Mouse (Mus musculus) spleen, adult 18-20 months (tissue): Measurements from ENCODE around the gene Pde7b.

Experiments
- DNase-seq, 2 experiments: peaks; one replicate each; pipeline ENCODE4 v3.0.0; 2022; ENCODE audit warnings: mixed read lengths in 2 of 2

Pde7b gene

GRCm38 (mm10) chr10:20486461-20487253, 238.2 kb downstream of the Pde7b start:
- DNase-seq: no peak

GRCm38 (mm10) chr10:20485816-20486215, 239.1 kb downstream of the Pde7b start:
- no peak for DNase-seq

DNA sequence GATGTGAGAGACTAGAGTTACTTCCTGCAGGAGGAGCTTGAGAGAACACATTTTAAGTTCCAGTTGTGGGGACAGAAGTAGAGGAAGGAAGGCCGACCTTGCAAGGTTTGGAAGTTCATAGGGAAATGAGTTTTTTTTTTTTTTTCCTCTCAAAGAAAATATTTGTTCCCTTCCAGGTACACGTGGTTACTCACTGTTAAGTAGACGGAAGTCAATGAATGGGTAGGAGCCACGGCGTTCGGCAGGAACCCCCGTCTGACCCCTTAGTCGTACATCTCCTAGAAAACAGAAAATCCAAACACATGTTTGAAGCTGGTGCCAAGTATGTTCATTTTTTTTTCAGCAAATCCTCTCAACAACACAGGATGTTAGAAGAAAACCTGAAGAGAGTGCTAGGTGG, 245.4 kb downstream of the Pde7b start:
- DNase-seq: no peak

DNA sequence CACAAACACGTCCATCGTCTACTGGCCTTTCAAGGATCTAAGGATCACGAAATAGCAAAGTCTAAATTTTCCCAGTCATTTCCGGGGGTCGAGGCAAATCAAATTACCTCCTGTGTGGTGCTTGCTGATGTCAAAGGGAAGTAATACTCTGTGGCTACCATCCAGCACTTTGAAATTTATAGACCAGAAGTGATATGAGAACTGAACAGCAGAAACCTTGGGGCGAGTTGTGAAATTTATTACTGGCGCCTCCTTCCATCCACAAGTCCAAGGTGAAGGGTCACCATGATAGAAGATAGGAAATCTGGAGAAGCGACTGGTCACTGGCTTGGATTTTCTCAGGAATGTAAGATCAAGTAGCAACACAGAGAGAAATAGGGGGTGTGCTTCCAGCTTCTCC, 246.4 kb downstream of the Pde7b start:
- DNase-seq: no peak

GRCm38 (mm10) chr10:20474831-20475230, 250.0 kb downstream of the Pde7b start:
- DNase-seq: no peak

DNA sequence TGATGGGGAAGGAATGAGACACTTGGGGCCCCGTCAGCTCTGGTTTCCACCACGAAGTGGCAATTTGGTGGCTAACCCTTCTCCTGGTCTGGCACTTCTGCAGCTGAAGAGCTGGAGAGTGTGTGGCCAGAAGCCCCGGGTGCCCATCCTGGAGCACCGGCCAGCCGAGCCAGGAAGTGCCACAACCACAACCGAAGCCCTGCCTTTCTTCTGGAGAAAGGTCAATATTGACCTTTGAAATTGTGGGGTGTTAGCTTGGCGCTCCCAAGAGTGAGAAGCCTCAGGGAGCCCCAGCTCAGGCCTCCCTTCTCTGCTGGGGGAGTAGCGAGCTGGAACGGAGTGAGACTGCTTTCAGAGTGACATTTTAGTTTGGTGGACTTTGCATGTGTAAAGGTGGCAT, 250.8 kb downstream of the Pde7b start:
- no peak for DNase-seq

GRCm38 (mm10) chr10:20473505-20473904, 251.4 kb downstream of the Pde7b start:
- DNase-seq: no peak

- DNase-seq: no peak
These were observed 252.9 kb downstream of the Pde7b start for GRCm38 (mm10) chr10:20472007-20472406.

DNA sequence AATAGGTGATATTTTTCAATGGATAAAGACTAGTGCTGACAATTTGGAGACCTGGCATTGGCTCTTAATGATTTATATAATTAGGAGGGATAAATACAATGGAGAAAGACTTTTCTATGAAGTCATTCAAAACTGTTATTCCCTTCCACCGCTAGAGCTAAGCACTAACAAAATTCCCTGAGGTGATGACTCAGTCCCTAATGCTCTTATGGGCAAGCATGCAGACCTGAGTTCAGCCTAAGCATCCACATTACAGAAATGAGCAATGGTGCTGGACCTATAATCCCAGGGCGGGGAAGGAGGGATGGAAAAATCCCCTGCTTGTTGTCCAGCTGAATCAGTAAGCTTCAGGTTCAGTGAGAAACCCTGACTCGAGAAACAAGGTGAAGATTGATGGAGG, 260.2 kb downstream of the Pde7b start:
- DNase-seq: no peak

GRCm38 (mm10) chr10:20463941-20464340, 260.9 kb downstream of the Pde7b start:
- DNase-seq: no peak

- no peak for DNase-seq
These were observed 262.3 kb downstream of the Pde7b start for GRCm38 (mm10) chr10:20462596-20462995.

GRCm38 (mm10) chr10:20459657-20460350, 265.1 kb downstream of the Pde7b start:
- DNase-seq: no peak

- no peak for DNase-seq
These were observed 265.7 kb downstream of the Pde7b start for GRCm38 (mm10) chr10:20459160-20459559.

DNA sequence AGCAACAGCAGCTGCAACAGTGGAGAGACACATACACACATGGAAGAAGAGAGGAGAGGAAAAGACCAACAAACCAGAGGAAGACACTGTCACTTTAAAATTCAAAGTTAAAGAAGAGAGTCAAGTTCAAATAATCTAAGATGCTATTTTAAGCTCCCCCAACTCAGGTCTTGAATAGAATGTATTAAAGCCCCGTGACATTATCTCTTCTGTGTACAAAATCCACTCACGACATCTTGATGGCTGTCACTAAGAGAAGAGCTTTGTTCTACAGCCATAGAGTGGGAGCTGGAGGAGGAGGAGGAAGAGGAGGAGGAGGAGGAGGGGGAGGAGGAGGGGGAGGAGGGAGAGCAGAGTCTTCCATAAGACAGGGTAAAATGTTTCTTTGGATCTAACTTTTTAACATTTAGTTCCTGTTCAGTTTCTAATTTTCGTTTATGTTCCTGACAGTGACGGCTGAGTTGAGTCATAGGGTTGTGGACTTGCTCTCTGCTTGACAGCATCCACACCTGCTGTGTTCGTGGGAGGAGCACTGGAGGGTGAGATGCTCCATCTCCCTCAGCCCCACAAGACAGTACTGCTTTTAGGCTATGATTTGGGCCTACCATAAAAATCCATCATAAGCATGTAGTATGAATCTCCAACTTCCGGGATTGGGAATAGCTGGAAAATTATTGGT, 270.4 kb downstream of the Pde7b start:
- DNase-seq: no peak

- no peak for DNase-seq
These were observed 287.4 kb downstream of the Pde7b start for GRCm38 (mm10) chr10:20437428-20437827.

DNA sequence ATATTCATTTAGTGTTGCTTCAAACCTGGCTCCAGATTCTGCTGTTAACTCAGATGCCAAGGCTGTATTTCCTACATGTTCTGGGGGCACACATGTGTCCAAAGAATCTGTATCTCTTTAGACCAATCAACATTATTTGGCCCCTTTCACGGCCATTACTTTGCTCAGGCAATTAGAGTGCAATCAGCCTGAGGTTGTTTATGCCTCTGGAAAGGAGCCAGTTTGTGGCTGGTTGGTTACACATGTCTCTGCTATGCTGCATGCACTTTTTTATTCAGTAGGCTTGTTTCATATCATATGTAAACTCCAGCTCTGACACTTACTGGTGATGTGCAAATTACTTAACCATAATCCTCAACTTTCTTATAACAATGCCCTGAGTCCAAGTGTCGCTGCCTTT, 287.9 kb downstream of the Pde7b start:
- DNase-seq: no peak

DNA sequence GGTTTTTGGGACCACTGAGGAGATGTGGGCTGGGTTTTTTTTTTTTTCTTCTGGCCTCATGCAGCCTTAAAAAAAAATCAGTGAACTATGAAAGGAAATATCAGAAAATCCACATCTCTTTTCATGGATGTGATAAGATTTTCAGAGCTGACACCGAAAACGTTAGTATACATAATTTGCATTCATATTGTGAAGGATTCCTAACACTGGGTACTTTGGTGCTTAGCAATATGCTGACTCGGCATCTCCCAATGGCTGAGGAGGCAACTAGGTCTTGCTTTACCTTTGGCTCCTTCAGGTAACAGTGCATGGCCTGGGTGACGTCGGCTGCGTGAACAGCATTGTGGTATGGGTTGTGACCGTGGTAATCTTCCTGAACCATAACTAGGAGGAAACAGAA, 289.0 kb downstream of the Pde7b start:
- DNase-seq: no peak

- no peak for DNase-seq
These were observed 293.5 kb downstream of the Pde7b start for GRCm38 (mm10) chr10:20431336-20431735.

GRCm38 (mm10) chr10:20421299-20421883, 303.5 kb downstream of the Pde7b start:
- no peak for DNase-seq

- no peak for DNase-seq
These were observed 304.6 kb downstream of the Pde7b start for GRCm38 (mm10) chr10:20420296-20420695.

- no peak for DNase-seq
These were observed 306.0 kb downstream of the Pde7b start for GRCm38 (mm10) chr10:20418856-20419219.

DNA sequence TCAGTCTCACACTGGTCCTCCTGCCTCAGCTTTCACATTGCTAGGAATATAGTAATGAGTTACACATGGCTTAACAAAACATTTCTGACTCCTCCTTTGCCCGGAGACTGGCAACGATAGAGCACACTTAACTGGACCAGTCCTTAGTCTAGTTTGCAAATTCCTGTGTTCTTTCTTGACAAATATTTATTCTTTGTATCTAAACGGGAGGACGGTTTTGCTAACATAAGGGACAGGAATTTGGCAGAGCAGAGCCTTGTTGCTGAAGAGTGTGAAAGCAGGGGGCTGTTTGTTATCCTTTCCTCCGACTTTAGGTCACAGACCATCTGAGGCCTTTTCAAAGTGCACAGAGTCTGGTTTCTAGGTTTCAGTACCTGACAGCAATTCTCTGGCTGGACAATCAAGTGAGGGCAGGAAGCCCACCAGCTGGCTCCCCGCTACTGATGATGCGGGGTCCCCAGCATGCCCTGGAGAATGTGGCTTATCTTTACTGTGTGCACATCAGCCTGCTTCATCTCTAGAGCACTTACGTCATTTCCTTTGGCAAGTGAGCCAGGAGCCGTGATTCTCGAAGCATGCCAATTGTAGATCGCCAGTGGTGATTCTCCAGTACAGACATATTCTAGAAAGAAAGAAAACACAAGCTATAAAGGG, 306.5 kb downstream of the Pde7b start:
- DNase-seq: no peak

DNA sequence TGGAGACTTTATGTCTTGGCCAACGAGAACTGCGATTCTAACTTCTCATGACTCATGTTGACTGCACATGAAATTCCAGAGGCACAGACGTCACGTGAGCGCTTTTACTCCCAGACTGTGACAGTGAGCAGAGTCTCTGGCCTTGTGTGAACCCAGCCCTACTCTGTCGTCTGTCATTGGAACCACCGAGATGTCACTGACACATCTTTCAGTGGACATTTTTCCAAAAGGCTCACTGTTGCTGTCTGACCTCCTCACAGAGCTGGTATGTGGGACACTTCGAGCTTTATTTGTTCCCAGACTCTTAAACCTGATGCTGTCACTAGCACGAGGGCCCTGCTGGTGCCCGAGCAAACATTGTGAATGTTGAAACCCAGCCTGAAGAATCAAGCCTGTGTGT, 315.7 kb downstream of the Pde7b start:
- no peak for DNase-seq
